Mouse (Mus musculus): ENCODE results near the gene Ica1.

GRCm38 (mm10) chr6:8742449-8742848, 35.8 kb downstream of the Ica1 start:
- TF ChIP-seq CTCF (IDR thresholded peaks at IDR 0.05; ENCODE audit: low read depth) (no peak), EP300 (IDR thresholded peaks at IDR 0.05; ENCODE audit: low read depth) (no peak)

Measured in liver, embryonic 14.5 days (tissue).